Mouse (Mus musculus) CH12.LX (cell line): ENCODE data around the gene Dthd1.

Experiments
- CTCF ChIP-seq, 2 experiments: IDR thresholded peaks in 1 of 2; conservative IDR thresholded peaks in 1 of 2; 2 replicates each; pipeline ENCODE4 v1.5.1; 2011 to 2012; ENCODE audit warnings: low read depth in 2 of 2, low read length in 2 of 2, improper control_type of control experiment in 1 of 2, inconsistent platforms in 1 of 2, mild to moderate bottlenecking in 1 of 2, moderate library complexity in 1 of 2
- POLR2A ChIP-seq: IDR thresholded peaks from 2 replicates; pipeline ENCODE4 v1.6.1; 2011; ENCODE audit warnings: low read depth, mild to moderate bottlenecking, improper control_type of control experiment, low read length

GRCm38 (mm10) chr5:62764161-62764560 is 49.5 kb upstream of the Dthd1 start:
- no peak for TF ChIP-seq CTCF (conservative IDR thresholded peaks at IDR 0.05 in 1 of 2, IDR thresholded peaks at IDR 0.05 in 1 of 2; ENCODE audit: low read depth in 2 of 2, low read length in 2 of 2)
- no peak for TF ChIP-seq POLR2A
